Mouse (Mus musculus): ENCODE measurements at regions not wholly inside any gene's neighbourhood (a gene's known extent, or its start where the extent isn't known, plus 50 kb on each side); places are given as distances from the start of the nearest gene placed in this dataset.

DNA sequence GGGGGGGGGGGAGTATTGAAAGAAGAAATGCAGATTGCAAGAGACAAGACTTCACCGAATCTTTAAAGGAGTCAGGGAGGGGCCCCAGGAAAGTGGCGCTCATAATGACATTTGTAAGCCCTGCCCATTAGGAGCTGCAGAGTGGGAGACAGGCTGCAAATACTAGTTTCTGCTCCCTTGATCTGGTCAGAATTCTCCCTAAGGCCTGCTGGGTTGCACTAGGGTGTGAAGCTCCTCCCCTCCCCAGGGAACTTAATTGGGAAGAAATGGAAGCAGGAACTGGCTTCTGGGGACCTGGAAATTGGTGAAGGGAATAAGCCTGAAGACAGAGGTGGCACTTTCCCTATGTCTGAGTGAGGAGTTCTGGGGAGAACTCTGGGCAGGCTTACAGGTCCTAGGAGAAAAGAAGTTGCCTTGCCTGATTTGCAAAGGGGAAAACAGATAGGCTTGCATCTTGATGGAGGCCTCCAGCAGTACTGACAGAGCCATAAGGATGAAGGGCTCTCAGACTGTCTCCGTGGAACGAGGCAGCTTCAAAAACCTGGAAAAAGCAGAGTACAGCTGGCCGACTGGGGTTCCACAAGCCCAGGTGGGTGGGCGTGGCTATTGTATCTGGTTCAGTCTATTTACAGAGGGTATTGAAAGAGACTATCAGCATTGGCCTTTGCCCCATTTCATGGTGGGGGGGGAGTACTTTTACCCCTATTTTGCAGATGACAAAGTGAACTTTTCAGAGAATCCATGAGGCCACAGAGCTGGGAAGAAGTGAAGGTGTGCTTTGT lies 125.7 kb downstream of the Plpp3 start:
- no peak for DNase-seq (ENCODE audit: low spot score in 2 of 2)

GRCm38 (mm10) chr4:105285431-105286013 lies 128.4 kb downstream of the Plpp3 start:
- no peak for DNase-seq (ENCODE audit: low spot score in 2 of 2)

GRCm38 (mm10) chr4:105286299-105286698 lies 129.2 kb downstream of the Plpp3 start:
- no peak for DNase-seq (ENCODE audit: low spot score in 2 of 2)

DNA sequence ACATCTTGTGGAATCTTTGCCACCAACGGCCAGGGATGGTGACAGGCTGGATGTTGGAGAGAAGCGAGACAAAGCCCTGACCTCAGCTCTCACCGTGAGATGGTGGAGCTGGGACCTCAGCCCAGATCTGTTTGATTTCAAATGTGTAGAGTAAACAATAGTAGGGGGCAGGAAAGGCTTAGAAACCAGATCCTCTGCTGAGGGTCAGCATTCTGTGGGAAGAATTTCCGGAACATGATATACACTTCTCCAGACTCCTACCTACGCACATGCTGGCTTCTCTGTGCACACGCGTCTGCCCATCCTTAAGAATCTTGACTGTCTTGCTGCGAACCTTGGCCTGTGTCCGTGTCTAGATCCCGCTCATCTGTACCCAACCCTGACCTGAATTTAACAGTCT lies 129.7 kb downstream of the Plpp3 start:
- DNase-seq (ENCODE audit: low spot score in 2 of 2), result no peak

- no peak for DNase-seq (ENCODE audit: low spot score in 2 of 2)
These were observed 130.3 kb downstream of the Plpp3 start for GRCm38 (mm10) chr4:105287419-105287818.

DNA sequence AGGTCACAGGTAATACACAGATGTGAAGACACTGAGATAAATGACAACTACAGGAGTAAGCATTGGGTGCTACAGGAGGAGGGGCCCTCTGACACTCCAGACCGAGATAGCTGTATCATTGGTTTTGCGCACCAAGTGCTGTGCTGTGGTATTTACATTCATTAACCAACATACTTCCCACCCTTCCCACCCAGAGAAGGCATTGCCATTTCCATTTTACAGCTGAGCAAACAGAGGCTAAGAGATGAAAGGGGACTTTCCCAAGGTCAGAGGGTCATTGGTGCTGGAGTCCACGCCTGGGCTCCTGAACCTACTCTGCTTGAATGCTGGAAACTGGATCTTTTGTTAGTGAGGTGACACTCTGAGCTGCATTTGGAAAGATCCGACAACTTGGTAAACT lies 132.5 kb downstream of the Plpp3 start:
- no peak for DNase-seq (ENCODE audit: low spot score in 2 of 2)

DNA sequence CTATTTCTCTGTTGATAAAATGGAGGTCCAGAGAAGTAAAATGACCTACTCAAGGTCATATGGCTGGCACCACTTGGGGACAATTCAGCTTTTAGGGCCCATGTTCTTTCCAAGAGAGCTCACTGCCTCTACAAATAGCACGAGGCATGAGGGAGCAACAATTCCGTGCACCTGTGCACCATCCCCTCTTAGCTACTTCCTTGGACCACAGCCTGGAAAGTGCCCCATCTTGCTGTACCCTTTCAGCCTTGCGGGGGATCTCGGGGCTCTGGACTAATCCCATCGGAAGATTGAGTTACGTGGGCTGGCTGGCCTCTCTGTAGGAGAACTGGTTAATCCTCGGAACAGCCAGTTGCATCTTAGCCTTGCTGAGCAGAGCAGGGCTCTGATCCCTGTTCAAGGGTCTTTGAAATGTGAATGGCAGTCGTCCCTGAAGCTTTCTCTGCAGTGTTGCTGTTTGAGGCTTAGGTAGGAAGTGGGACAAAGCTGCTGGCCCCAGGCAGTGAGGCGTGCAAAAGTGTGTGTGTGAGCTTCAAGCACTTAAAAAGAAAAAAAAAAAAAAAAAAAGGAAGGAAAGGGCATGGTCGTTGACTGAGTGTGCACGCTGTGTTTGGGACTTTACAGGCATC lies 133.8 kb downstream of the Plpp3 start:
- no peak for DNase-seq (ENCODE audit: low spot score in 2 of 2)

DNA sequence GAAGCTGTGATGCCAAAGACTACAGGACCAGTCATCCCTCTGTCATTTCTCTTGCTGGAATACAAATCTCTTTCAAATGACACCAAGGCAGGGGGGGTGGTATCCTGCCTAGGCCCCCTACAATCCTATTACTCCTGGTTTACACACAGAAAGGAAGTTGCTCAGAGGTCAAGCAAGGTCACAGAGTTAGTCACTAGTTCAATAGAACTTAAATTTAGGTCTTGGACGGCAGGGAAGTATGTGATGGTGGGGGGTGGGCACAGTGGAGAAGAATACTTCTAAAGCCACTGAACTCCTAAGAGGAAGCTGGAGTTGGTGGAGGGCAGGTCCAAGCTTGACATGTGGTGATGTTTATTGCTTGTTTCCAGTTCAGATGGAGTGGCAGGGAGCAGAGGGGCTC lies 134.4 kb downstream of the Plpp3 start:
- no peak for DNase-seq (ENCODE audit: low spot score in 2 of 2)

GRCm38 (mm10) chr4:105299358-105299757 lies 142.2 kb downstream of the Plpp3 start:
- no peak for DNase-seq (ENCODE audit: low spot score in 2 of 2)

DNA sequence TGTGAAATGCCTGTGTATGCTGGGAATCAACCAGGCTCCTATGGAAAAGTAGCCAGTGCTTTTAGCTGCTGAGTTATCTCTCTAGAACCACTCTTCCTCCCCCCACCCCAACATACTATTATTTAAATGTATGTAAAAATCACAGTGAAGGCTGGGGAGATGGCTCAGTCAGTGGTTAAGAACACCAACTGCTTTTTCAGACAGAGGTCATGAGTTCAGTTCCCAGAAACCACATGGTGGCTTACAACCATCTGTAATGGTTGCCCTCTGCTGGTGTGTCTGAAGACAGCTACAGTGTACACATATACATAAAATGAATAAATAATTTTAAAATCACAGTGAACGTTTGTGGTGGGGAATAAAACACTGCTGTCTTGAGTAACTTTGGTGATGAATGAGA lies 144.4 kb downstream of the Plpp3 start:
- no peak for DNase-seq (ENCODE audit: low spot score in 2 of 2)

- DNase-seq (ENCODE audit: low spot score in 2 of 2), result no peak
These were observed 147.0 kb downstream of the Plpp3 start for GRCm38 (mm10) chr4:105304166-105304565.

DNA sequence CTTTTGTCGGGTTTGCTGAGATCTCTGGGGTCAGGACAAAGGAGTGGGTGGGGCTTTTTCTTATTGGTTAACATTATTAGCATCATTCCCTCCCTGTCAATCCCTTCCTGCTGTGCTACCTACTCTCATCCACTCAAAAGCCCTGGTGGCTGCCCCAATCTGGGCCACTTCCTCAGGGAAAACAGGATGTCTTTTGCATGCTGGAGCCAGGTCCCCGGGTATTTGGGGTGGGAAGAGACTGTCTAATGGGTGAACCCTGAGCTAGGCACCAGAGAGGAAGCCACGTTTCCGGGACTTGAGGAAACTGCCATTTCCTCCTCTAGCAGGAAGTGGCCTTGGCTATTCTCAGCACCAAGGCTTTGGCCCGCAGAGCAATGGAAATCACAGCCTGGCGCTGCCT lies 148.8 kb downstream of the Plpp3 start:
- no peak for DNase-seq (ENCODE audit: low spot score in 2 of 2)

DNA sequence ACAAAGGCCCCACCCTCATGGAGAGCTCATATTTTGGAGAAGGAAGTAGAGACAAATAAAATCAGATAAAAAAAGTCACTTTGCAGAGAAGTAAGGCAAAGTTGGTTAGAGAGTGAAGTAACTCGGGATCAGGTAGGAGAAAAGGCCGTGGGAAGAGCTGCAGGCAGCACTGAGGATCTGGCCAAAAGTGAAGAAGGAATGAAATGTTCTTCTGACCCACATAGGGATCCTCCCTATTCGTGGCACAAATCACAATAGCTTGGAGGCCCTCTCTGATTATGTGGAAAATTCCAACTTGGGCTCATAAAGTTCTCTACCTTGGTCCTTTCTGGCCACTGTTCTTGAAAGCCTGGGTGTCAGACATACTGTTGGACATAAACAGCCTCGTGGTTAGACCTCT lies 150.2 kb downstream of the Plpp3 start:
- DNase-seq (ENCODE audit: low spot score in 2 of 2), result no peak

DNA sequence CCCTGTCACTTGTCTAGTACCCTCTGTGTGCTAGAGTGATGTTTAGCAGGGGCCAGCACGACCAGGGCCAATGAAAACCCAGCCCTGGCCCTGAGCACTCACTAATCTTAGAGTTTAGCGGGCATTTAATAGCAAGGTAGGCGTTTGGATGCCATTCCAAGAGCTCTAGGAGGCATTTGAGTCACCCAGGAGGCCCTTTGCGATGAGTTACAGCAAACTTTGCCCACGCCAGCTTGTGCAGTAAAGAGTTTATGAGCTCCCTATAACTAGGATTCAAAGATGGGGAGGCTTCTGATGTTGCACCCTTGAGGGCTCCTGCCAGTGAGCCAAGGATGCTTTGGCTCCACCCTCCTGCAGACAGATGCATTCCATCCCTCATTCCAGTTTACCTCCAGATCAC lies 150.8 kb downstream of the Plpp3 start:
- DNase-seq (ENCODE audit: low spot score in 2 of 2), result no peak

- DNase-seq (ENCODE audit: low spot score in 2 of 2), result no peak
These were observed 151.9 kb downstream of the Plpp3 start for GRCm38 (mm10) chr4:105308971-105309488.

GRCm38 (mm10) chr4:105312643-105313042 lies 155.5 kb downstream of the Plpp3 start:
- no peak for DNase-seq (ENCODE audit: low spot score in 2 of 2)

- DNase-seq (ENCODE audit: low spot score in 2 of 2), result no peak
These were observed 156.1 kb downstream of the Plpp3 start for GRCm38 (mm10) chr4:105313151-105313818.

- DNase-seq (ENCODE audit: low spot score in 2 of 2), result no peak
These were observed 157.9 kb downstream of the Plpp3 start for GRCm38 (mm10) chr4:105315095-105315494.

GRCm38 (mm10) chr4:105316478-105317206 lies 159.5 kb downstream of the Plpp3 start:
- no peak for DNase-seq (ENCODE audit: low spot score in 2 of 2)

- no peak for DNase-seq (ENCODE audit: low spot score in 2 of 2)
These were observed 161.3 kb downstream of the Plpp3 start for GRCm38 (mm10) chr4:105318421-105318820.

GRCm38 (mm10) chr4:105323446-105323845 lies 166.3 kb downstream of the Plpp3 start:
- no peak for DNase-seq (ENCODE audit: low spot score in 2 of 2)

Data from layer of hippocampus, postnatal 14 days (tissue).